Comparison of ENCODE assay signal across 16 mouse cellular contexts in genomic region chr19:45065226-45065625, GRCm38 (mm10). TPM values are rescaled to one million over a fixed set of nuclear protein-coding genes. Genes with fewer than 3 reads are reported as not detected.
A peak's percentile ranks its signal among the peaks of the same experiment; 100 is the strongest.
DNase-seq lines count a peak whose midpoint lies in the region; ATAC-seq and TF ChIP-seq lines count a peak whose summit lies in the region.
"Had no signal": no experiment of that assay in that cellular context is flagged by ENCODE, and none has a peak within 500 bp of the region (broad histone marks: within the 10 kb centered on the region; RNA-seq: fewer than 3 reads in every experiment).

No protein-coding gene starts in this region.

- peak; percentile 21; the same call in 1 of the 2 replicates for TF ChIP-seq CTCF in E14TG2a.4 (conservative IDR thresholded peaks at IDR 0.05; ENCODE audit: low read length)

- H3K36me3 ChIP-seq in kidney, embryonic 14.5 days (ENCODE audit: control insufficient read depth, insufficient read depth, low read length) = no peaks in the 10 kb centered on the region
- H3K36me3 ChIP-seq in E14TG2a.4 (ENCODE audit: insufficient read depth, low read length) (no peaks in the 10 kb centered on the region), ES-E14 (ENCODE audit: control insufficient read depth, insufficient read depth, low read length, poor library complexity, severe bottlenecking) (no peaks in the 10 kb centered on the region)
- no peaks in the 10 kb centered on the region for H3K36me3 ChIP-seq in midbrain, embryonic 14.5 days (ENCODE audit: control insufficient read depth, insufficient read depth, low read length)
- H3K36me3 ChIP-seq: liver, embryonic 15.5 days had no signal

- H3K27ac ChIP-seq in kidney, embryonic 14.5 days (ENCODE audit: low read depth, low read length) = no peak overlapping the region
- H3K27ac ChIP-seq in ES-E14 (ENCODE audit: insufficient read depth, low read depth, low read length, poor library complexity, severe bottlenecking) = no peak overlapping the region
- H3K27ac ChIP-seq in midbrain, embryonic 14.5 days (replicated peaks; ENCODE audit: low read depth, low read length) = no peak overlapping the region
- H3K27ac ChIP-seq: liver, embryonic 15.5 days had no signal

- no peak for DNase-seq in kidney, adult 9 months
- no peak for DNase-seq in ES-E14 (ENCODE audit: low read depth, low spot score)
- peak; percentile 27 for DNase-seq in midbrain, embryonic 14.5 days
- no peak for DNase-seq in left cerebral cortex, postnatal 14 days (ENCODE audit: low spot score in 2 of 2)
- no peak for DNase-seq in heart, postnatal 4 days
- DNase-seq: cerebellum, postnatal 14 days; gastrocnemius, postnatal 10 days; heart, postnatal 14 days; kidney, postnatal 4 days; layer of hippocampus, postnatal 36 days; spleen, adult 18-20 months had no signal

- H3K9ac ChIP-seq in kidney, embryonic 14.5 days (ENCODE audit: low read depth, low read length) = no peak overlapping the region
- H3K9ac ChIP-seq in ES-E14 (ENCODE audit: insufficient read depth, low read depth, low read length, poor library complexity, severe bottlenecking) = 0 out of 2 replicates have a peak overlapping the region, but pooled peaks have one; percentile 23
- H3K9ac ChIP-seq in midbrain, embryonic 14.5 days (replicated peaks; ENCODE audit: low read length) = no peak overlapping the region
- H3K9ac ChIP-seq: liver, embryonic 15.5 days had no signal

- H3K4me3 ChIP-seq in kidney, embryonic 14.5 days (ENCODE audit: low read length) = 0 out of 2 replicates have a peak overlapping the region, but pooled peaks have one; percentile 6
- peak overlapping the region; percentile 64 for H3K4me3 ChIP-seq in E14TG2a.4 (replicated peaks; ENCODE audit: low read length)
- H3K4me3 ChIP-seq in ES-E14 (ENCODE audit: insufficient read depth in 1 of 2, low read depth in 1 of 2, low read length in 2 of 2, poor library complexity in 1 of 2, severe bottlenecking in 1 of 2) = peak overlapping the region; percentile 16 to 63; a peak in 3 of 4 replicates
- no peak overlapping the region for H3K4me3 ChIP-seq in midbrain, embryonic 14.5 days (replicated peaks; ENCODE audit: low read depth, low read length)
- H3K4me3 ChIP-seq: erythroblast, embryonic 14.5 days; liver, embryonic 15.5 days had no signal

- 2% methylated on average over 21 of the region's 21 CpGs for WGBS in kidney, embryonic 14.5 days
- WGBS in midbrain, embryonic 14.5 days = 5% methylated on average over 21 of the region's 21 CpGs

- no peaks in the 10 kb centered on the region for H3K9me3 ChIP-seq in kidney, embryonic 14.5 days (ENCODE audit: control insufficient read depth, low read length)
- H3K9me3 ChIP-seq in E14TG2a.4 (ENCODE audit: low read length) (no peaks in the 10 kb centered on the region), ES-E14 (ENCODE audit: control insufficient read depth, insufficient read depth, low read depth, low read length) (no peaks in the 10 kb centered on the region)
- no peaks in the 10 kb centered on the region for H3K9me3 ChIP-seq in midbrain, embryonic 14.5 days (ENCODE audit: control insufficient read depth, low read length)
- H3K9me3 ChIP-seq: liver, embryonic 15.5 days had no signal

- H3K27me3 ChIP-seq in kidney, embryonic 14.5 days (ENCODE audit: control insufficient read depth, insufficient read depth, low read length) = peaks cover 57% of the 10 kb centered on the region
- H3K27me3 ChIP-seq in E14TG2a.4 (ENCODE audit: insufficient read depth, low read length) = peaks cover 44% of the 10 kb centered on the region
- H3K27me3 ChIP-seq in midbrain, embryonic 14.5 days (ENCODE audit: control insufficient read depth, insufficient read depth, low read length) = peaks cover 39% of the 10 kb centered on the region

- ATAC-seq in kidney, embryonic 14.5 days (ENCODE audit: low FRiP score, low TSS enrichment) = no peak
- no peak for ATAC-seq in midbrain, embryonic 14.5 days (ENCODE audit: low FRiP score, low TSS enrichment)
- ATAC-seq: intestine, embryonic 16.5 days had no signal

- in situ Hi-C loops in ES-E14 (cut with MboI; ENCODE audit: low sequenced_read_pairs in 2 of 2, unreplicated experiment in 2 of 2) = no loop called here

- intact Hi-C loops in left cerebral cortex, postnatal 14 days (cut with DNase I) = no loop called here

- 0 out of 2 replicates have a peak, but pooled peaks cover 3% of the 10 kb centered on the region for H3K4me1 ChIP-seq in kidney, embryonic 14.5 days (ENCODE audit: control insufficient read depth, insufficient read depth, low read length)
- H3K4me1 ChIP-seq in E14TG2a.4 (replicated peaks; ENCODE audit: low read depth, low read length) = peaks cover 31% of the 10 kb centered on the region
- peaks cover 0 to 4% of the 10 kb centered on the region in 2 experiments; a peak in 1 of 4 replicates for H3K4me1 ChIP-seq in ES-E14 (ENCODE audit: control insufficient read depth in 2 of 2, insufficient read depth in 2 of 2, low read length in 2 of 2, poor library complexity in 1 of 2)
- 0 out of 2 replicates have a peak, but pooled peaks cover 4% of the 10 kb centered on the region for H3K4me1 ChIP-seq in midbrain, embryonic 14.5 days (ENCODE audit: control insufficient read depth, insufficient read depth, low read length)

- no peak overlapping the region for H3K4me2 ChIP-seq in kidney, embryonic 14.5 days (replicated peaks; ENCODE audit: low read depth, low read length)
- H3K4me2 ChIP-seq in midbrain, embryonic 14.5 days (ENCODE audit: low read length) = no peak overlapping the region
- H3K4me2 ChIP-seq: liver, embryonic 15.5 days had no signal

TF ChIP-seq in ES-E14, 5 proteins besides CTCF, POLR2A, EP300 and RAD21:
- TF ChIP-seq MAFK (IDR thresholded peaks at IDR 0.05; ENCODE audit: insufficient read depth, low read depth, low read length) (no peak), ZC3H11A (IDR thresholded peaks at IDR 0.05; ENCODE audit: borderline replicate concordance, low read depth, low read length) (no peak), HCFC1 (IDR thresholded peaks at IDR 0.05; ENCODE audit: borderline replicate concordance, insufficient read depth, low read length) (no peak), ZNF384 (IDR thresholded peaks at IDR 0.05; ENCODE audit: low read depth, low read length) (no peak), CHD2 (IDR thresholded peaks at IDR 0.05; ENCODE audit: low read depth, low read length) (no peak)
TF ChIP-seq in ES-E14: peak in this region for 0.

RNA-seq across cellular contexts. Expression of gene Kazald1, which starts 9.8 kb away (rescaled TPM):
- polyA plus RNA-seq in kidney, embryonic 14.5 days (2014; fragmentation: Nextera tagmentation; extraction: Ambion mirVana) = 10.7 and 10.9 TPM in 2 replicates
- 0.63 and 1.2 TPM in 2 replicates for total RNA-seq in ES-E14 (2012; rRNA removed)
- polyA plus RNA-seq in midbrain, embryonic 14.5 days (2014; fragmentation: Nextera tagmentation; extraction: Ambion mirVana) = 0.72 and 1.4 TPM in 2 replicates
- total RNA-seq in left cerebral cortex, postnatal 14 days (2021) = 1 to 10 TPM; 1.3 to 1.6 TPM
- 1 to 10 TPM; 5.1 to 6.2 TPM for total RNA-seq in heart, postnatal 4 days (2021)
- polyA plus RNA-seq: erythroblast, embryonic 14.5 days had no signal

RNA-seq across cellular contexts. Expression of gene Sfxn3, which starts 17.9 kb away (rescaled TPM):
- polyA plus RNA-seq in kidney, embryonic 14.5 days (2014; fragmentation: Nextera tagmentation; extraction: Ambion mirVana) = 11.0 and 18.3 TPM in 2 replicates
- 4.0 and 7.1 TPM in 2 replicates for total RNA-seq in ES-E14 (2012; rRNA removed)
- 71.1 and 72.7 TPM in 2 replicates for polyA plus RNA-seq in midbrain, embryonic 14.5 days (2014; fragmentation: Nextera tagmentation; extraction: Ambion mirVana)
- total RNA-seq in left cerebral cortex, postnatal 14 days (2021) = 100 to 1,000 TPM; 111 to 115 TPM
- 10 to 100 TPM; 26.3 to 27.2 TPM for total RNA-seq in heart, postnatal 4 days (2021)

RNA-seq across cellular contexts. Expression of gene Pdzd7, which starts 19.7 kb away (rescaled TPM):
- polyA plus RNA-seq in kidney, embryonic 14.5 days (2014; fragmentation: Nextera tagmentation; extraction: Ambion mirVana) = 1.3 and 1.4 TPM in 2 replicates
- 0.45 and 1.5 TPM in 2 replicates for total RNA-seq in ES-E14 (2012; rRNA removed)
- polyA plus RNA-seq in midbrain, embryonic 14.5 days (2014; fragmentation: Nextera tagmentation; extraction: Ambion mirVana) = 2.4 and 2.8 TPM in 2 replicates
- 1 to 10 TPM; 3.3 to 3.4 TPM for total RNA-seq in left cerebral cortex, postnatal 14 days (2021)
- not detected for total RNA-seq in heart, postnatal 4 days (2021)
- polyA plus RNA-seq: erythroblast, embryonic 14.5 days; liver, embryonic 15.5 days had no signal

RNA-seq across cellular contexts. Expression of gene Lzts2, which starts 51.0 kb away (rescaled TPM):
- polyA plus RNA-seq in kidney, embryonic 14.5 days (2014; fragmentation: Nextera tagmentation; extraction: Ambion mirVana) = 59.1 and 68.2 TPM in 2 replicates
- 30.6 and 31.9 TPM in 2 replicates for total RNA-seq in ES-E14 (2012; rRNA removed)
- 16.1 and 21.5 TPM in 2 replicates for polyA plus RNA-seq in midbrain, embryonic 14.5 days (2014; fragmentation: Nextera tagmentation; extraction: Ambion mirVana)
- 10 to 100 TPM; 28.9 to 31.6 TPM for total RNA-seq in left cerebral cortex, postnatal 14 days (2021)
- total RNA-seq in heart, postnatal 4 days (2021) = 10 to 100 TPM; 52.6 to 68.0 TPM

RNA-seq across cellular contexts. Expression of gene Mrpl43, which starts 59.0 kb away (rescaled TPM):
- 69.9 and 83.2 TPM in 2 replicates for polyA plus RNA-seq in kidney, embryonic 14.5 days (2014; fragmentation: Nextera tagmentation; extraction: Ambion mirVana)
- total RNA-seq in ES-E14 (2012; rRNA removed) = 50.0 and 62.7 TPM in 2 replicates
- polyA plus RNA-seq in midbrain, embryonic 14.5 days (2014; fragmentation: Nextera tagmentation; extraction: Ambion mirVana) = 77.8 and 92.4 TPM in 2 replicates
- total RNA-seq in left cerebral cortex, postnatal 14 days (2021) = 10 to 100 TPM; 41.2 to 44.6 TPM
- total RNA-seq in heart, postnatal 4 days (2021) = 10 to 100 TPM; 45.3 to 45.5 TPM
